Mouse (Mus musculus): ENCODE data around the gene Chchd3. TPM values are rescaled to one million over a fixed set of nuclear protein-coding genes. Genes with fewer than 3 reads are reported as not detected.

Gene Chchd3
- polyA plus RNA-seq (2014; fragmentation: Nextera tagmentation; extraction: Ambion mirVana): 133 and 134 TPM in 2 replicates

- Histone ChIP-seq H3K36me3 (ENCODE audit: control insufficient read depth, insufficient read depth, low read length) (no peaks in the 10 kb centered on the region), H3K27ac (ENCODE audit: low read depth, low read length) (no peak within 1 kb of the TSS), H3K4me1 (ENCODE audit: control insufficient read depth, insufficient read depth, low read length) (peaks cover 4% of the 10 kb centered on the region; the same call in 1 of the 2 replicates), H3K4me2 (peak within 1 kb of the TSS; percentile 56), H3K9ac (ENCODE audit: low read length) (peak within 1 kb of the TSS; percentile 76), H3K4me3 (ENCODE audit: low read depth, low read length) (peak within 1 kb of the TSS; percentile 72), H3K9me3 (ENCODE audit: control insufficient read depth, low read length) (no peaks in the 10 kb centered on the region), H3K27me3 (ENCODE audit: control insufficient read depth, insufficient read depth, low read length) (no peaks in the 10 kb centered on the region)
- DNase-seq (ENCODE audit: low spot score, missing footprints): peak; percentile 98
- under 1% methylated on average over 50 of the region's 50 CpGs for WGBS
- peak; percentile 100 for ATAC-seq (ENCODE audit: low FRiP score)
Measured at GRCm38 (mm10) chr6:33059735-33060576, at the start of gene Chchd3. TSS of gene Chchd3 (minus strand) at chr6:33060260.

GRCm38 (mm10) chr6:33104661-33105060 is 44.6 kb upstream of the Chchd3 start:
- Histone ChIP-seq H3K36me3 (ENCODE audit: control insufficient read depth, insufficient read depth, low read length) (no peaks in the 10 kb centered on the region), H3K4me2 (no peak overlapping the region), H3K4me1 (ENCODE audit: control insufficient read depth, insufficient read depth, low read length) (no peaks in the 10 kb centered on the region), H3K9ac (ENCODE audit: low read length) (no peak overlapping the region), H3K9me3 (ENCODE audit: control insufficient read depth, low read length) (no peaks in the 10 kb centered on the region), H3K4me3 (ENCODE audit: low read depth, low read length) (no peak overlapping the region), H3K27ac (ENCODE audit: low read depth, low read length) (no peak overlapping the region), H3K27me3 (ENCODE audit: control insufficient read depth, insufficient read depth, low read length) (no peaks in the 10 kb centered on the region)
- DNase-seq (ENCODE audit: low spot score, missing footprints) (no peak), ATAC-seq (ENCODE audit: low FRiP score) (no peak)
- 89% methylated on average over 6 of the region's 6 CpGs for WGBS

GRCm38 (mm10) chr6:33098903-33099302 is 38.8 kb upstream of the Chchd3 start:
- DNase-seq (ENCODE audit: low spot score, missing footprints): no peak
- Histone ChIP-seq H3K27ac (ENCODE audit: low read depth, low read length) (no peak overlapping the region), H3K4me2 (no peak overlapping the region), H3K9me3 (ENCODE audit: control insufficient read depth, low read length) (no peaks in the 10 kb centered on the region), H3K27me3 (ENCODE audit: control insufficient read depth, insufficient read depth, low read length) (no peaks in the 10 kb centered on the region), H3K36me3 (ENCODE audit: control insufficient read depth, insufficient read depth, low read length) (no peaks in the 10 kb centered on the region), H3K4me1 (ENCODE audit: control insufficient read depth, insufficient read depth, low read length) (no peaks in the 10 kb centered on the region), H3K4me3 (ENCODE audit: low read depth, low read length) (no peak overlapping the region), H3K9ac (ENCODE audit: low read length) (no peak overlapping the region)
- no peak for ATAC-seq (ENCODE audit: low FRiP score)
- WGBS: 86% methylated on average over 4 of the region's 4 CpGs

GRCm38 (mm10) chr6:33094671-33095233 is 34.7 kb upstream of the Chchd3 start:
- Histone ChIP-seq H3K36me3 (ENCODE audit: control insufficient read depth, insufficient read depth, low read length) (no peaks in the 10 kb centered on the region), H3K4me3 (ENCODE audit: low read depth, low read length) (no peak overlapping the region), H3K9me3 (ENCODE audit: control insufficient read depth, low read length) (no peaks in the 10 kb centered on the region), H3K27ac (ENCODE audit: low read depth, low read length) (no peak overlapping the region), H3K4me2 (no peak overlapping the region), H3K4me1 (ENCODE audit: control insufficient read depth, insufficient read depth, low read length) (no peaks in the 10 kb centered on the region), H3K9ac (ENCODE audit: low read length) (no peak overlapping the region), H3K27me3 (ENCODE audit: control insufficient read depth, insufficient read depth, low read length) (no peaks in the 10 kb centered on the region)
- whole genome bisulfite sequencing: 60% methylated on average over 8 of the region's 8 CpGs
- no peak for ATAC-seq (ENCODE audit: low FRiP score)
- DNase-seq (ENCODE audit: low spot score, missing footprints): no peak

GRCm38 (mm10) chr6:33080186-33080585 is 20.1 kb upstream of the Chchd3 start:
- Histone ChIP-seq H3K36me3 (ENCODE audit: control insufficient read depth, insufficient read depth, low read length) (no peaks in the 10 kb centered on the region), H3K4me2 (no peak overlapping the region), H3K4me3 (ENCODE audit: low read depth, low read length) (no peak overlapping the region), H3K9me3 (ENCODE audit: control insufficient read depth, low read length) (no peaks in the 10 kb centered on the region), H3K27me3 (ENCODE audit: control insufficient read depth, insufficient read depth, low read length) (no peaks in the 10 kb centered on the region), H3K9ac (ENCODE audit: low read length) (no peak overlapping the region), H3K4me1 (ENCODE audit: control insufficient read depth, insufficient read depth, low read length) (no peaks in the 10 kb centered on the region), H3K27ac (ENCODE audit: low read depth, low read length) (no peak overlapping the region)
- ATAC-seq (ENCODE audit: low FRiP score): no peak
- WGBS: 100% methylated on average over 1 of the region's 1 CpGs
- DNase-seq (ENCODE audit: low spot score, missing footprints): no peak

GRCm38 (mm10) chr6:33078260-33078936 is 18.3 kb upstream of the Chchd3 start:
- Histone ChIP-seq H3K9me3 (ENCODE audit: control insufficient read depth, low read length) (no peaks in the 10 kb centered on the region), H3K4me3 (ENCODE audit: low read depth, low read length) (no peak overlapping the region), H3K36me3 (ENCODE audit: control insufficient read depth, insufficient read depth, low read length) (no peaks in the 10 kb centered on the region), H3K27me3 (ENCODE audit: control insufficient read depth, insufficient read depth, low read length) (no peaks in the 10 kb centered on the region), H3K4me1 (ENCODE audit: control insufficient read depth, insufficient read depth, low read length) (no peaks in the 10 kb centered on the region), H3K4me2 (no peak overlapping the region), H3K9ac (ENCODE audit: low read length) (no peak overlapping the region), H3K27ac (ENCODE audit: low read depth, low read length) (no peak overlapping the region)
- ATAC-seq (ENCODE audit: low FRiP score) (no peak), DNase-seq (ENCODE audit: low spot score, missing footprints) (no peak)
- 89% methylated on average over 19 of the region's 19 CpGs for WGBS

GRCm38 (mm10) chr6:33066462-33066861 is 6.4 kb upstream of the Chchd3 start:
- H3K36me3 ChIP-seq (ENCODE audit: control insufficient read depth, insufficient read depth, low read length): no peaks in the 10 kb centered on the region
- WGBS: 78% methylated on average over 4 of the region's 4 CpGs
- H3K27me3 ChIP-seq (ENCODE audit: control insufficient read depth, insufficient read depth, low read length): no peaks in the 10 kb centered on the region
- no peaks in the 10 kb centered on the region for H3K9me3 ChIP-seq (ENCODE audit: control insufficient read depth, low read length)
- no peak overlapping the region for H3K27ac ChIP-seq (ENCODE audit: low read depth, low read length)
- no peak for DNase-seq (ENCODE audit: low spot score, missing footprints)
- no peak overlapping the region for H3K9ac ChIP-seq (ENCODE audit: low read length)
- no peaks in the 10 kb centered on the region for H3K4me1 ChIP-seq (ENCODE audit: control insufficient read depth, insufficient read depth, low read length)
- no peak overlapping the region for H3K4me3 ChIP-seq (ENCODE audit: low read depth, low read length)
- no peak for ATAC-seq (ENCODE audit: low FRiP score)
- H3K4me2 ChIP-seq: no peak overlapping the region

- Histone ChIP-seq H3K4me1 (ENCODE audit: control insufficient read depth, insufficient read depth, low read length) (peaks cover 4% of the 10 kb centered on the region; the same call in 1 of the 2 replicates), H3K4me2 (peak overlapping the region; percentile 56), H3K9me3 (ENCODE audit: control insufficient read depth, low read length) (no peaks in the 10 kb centered on the region), H3K36me3 (ENCODE audit: control insufficient read depth, insufficient read depth, low read length) (no peaks in the 10 kb centered on the region), H3K4me3 (ENCODE audit: low read depth, low read length) (peak overlapping the region; percentile 72), H3K27me3 (ENCODE audit: control insufficient read depth, insufficient read depth, low read length) (no peaks in the 10 kb centered on the region), H3K27ac (ENCODE audit: low read depth, low read length) (no peak overlapping the region), H3K9ac (ENCODE audit: low read length) (peak overlapping the region; percentile 76)
- ATAC-seq (ENCODE audit: low FRiP score) (no peak), DNase-seq (ENCODE audit: low spot score, missing footprints) (no peak)
- 40% methylated on average over 7 of the region's 7 CpGs for WGBS
Measured at GRCm38 (mm10) chr6:33059276-33059675, 784 bp downstream of the Chchd3 start.

GRCm38 (mm10) chr6:33056392-33056791 is 3.7 kb downstream of the Chchd3 start:
- 82% methylated on average over 4 of the region's 4 CpGs for WGBS

More at GRCm38 (mm10) chr6:33056392-33056791, 3.7 kb downstream of the Chchd3 start:
- DNase-seq (ENCODE audit: low spot score, missing footprints): no peak
- ATAC-seq (ENCODE audit: low FRiP score): no peak
- Histone ChIP-seq H3K27ac (ENCODE audit: low read depth, low read length) (no peak overlapping the region), H3K36me3 (ENCODE audit: control insufficient read depth, insufficient read depth, low read length) (no peaks in the 10 kb centered on the region), H3K4me2 (no peak overlapping the region), H3K27me3 (ENCODE audit: control insufficient read depth, insufficient read depth, low read length) (no peaks in the 10 kb centered on the region), H3K9ac (ENCODE audit: low read length) (no peak overlapping the region), H3K4me3 (ENCODE audit: low read depth, low read length) (no peak overlapping the region), H3K4me1 (ENCODE audit: control insufficient read depth, insufficient read depth, low read length) (peaks cover 4% of the 10 kb centered on the region; the same call in 1 of the 2 replicates), H3K9me3 (ENCODE audit: control insufficient read depth, low read length) (no peaks in the 10 kb centered on the region)

Data from midbrain, embryonic 11.5 days (tissue).